Mouse (Mus musculus) neural tube, embryonic 15.5 days (tissue): ENCODE results near the gene Scfd1. TPM values are rescaled to one million over a fixed set of nuclear protein-coding genes. Genes with fewer than 3 reads are reported as not detected.

Experiments used
- polyA plus RNA-seq: library from polyadenylated mRNA; unstranded; fragments of >200 nt; fragmentation: Nextera tagmentation; extraction: Ambion mirVana; gene quantifications from 2 replicates; pipeline ENCODE4 v1.2.1, GENCODE M21; 2015

Scfd1 gene
- polyA plus RNA-seq, 1 experiment from 2014 or later = 75.1 TPM

Other genes with a start within 250 kb of the Scfd1 start
- gene G2e3, start 29.4 kb upstream of the Scfd1 start, polyA plus RNA-seq = 13.3 and 13.4 TPM in 2 replicates
- gene Coch, start 215.8 kb downstream of the Scfd1 start, polyA plus RNA-seq = 13.0 and 16.5 TPM in 2 replicates